Mouse (Mus musculus) thymus, postnatal 36 days (tissue): ENCODE data around the gene Map3k11.

ENCODE experiments used
- DNase-seq, 2 experiments: peaks; one replicate each; pipeline ENCODE4 v3.0.0; 2022; ENCODE audit warnings: mixed read lengths in 2 of 2

Gene Map3k11

GRCm38 (mm10) chr19:5688200-5689087 lies at the start of gene Map3k11, which contains the start of gene Pcnx3:
Map3k11 (plus strand) TSS chr19:5688742.
Pcnx3 (minus strand) TSS chr19:5688908.
- DNase-seq, result peak; percentile 94 to 98

DNA sequence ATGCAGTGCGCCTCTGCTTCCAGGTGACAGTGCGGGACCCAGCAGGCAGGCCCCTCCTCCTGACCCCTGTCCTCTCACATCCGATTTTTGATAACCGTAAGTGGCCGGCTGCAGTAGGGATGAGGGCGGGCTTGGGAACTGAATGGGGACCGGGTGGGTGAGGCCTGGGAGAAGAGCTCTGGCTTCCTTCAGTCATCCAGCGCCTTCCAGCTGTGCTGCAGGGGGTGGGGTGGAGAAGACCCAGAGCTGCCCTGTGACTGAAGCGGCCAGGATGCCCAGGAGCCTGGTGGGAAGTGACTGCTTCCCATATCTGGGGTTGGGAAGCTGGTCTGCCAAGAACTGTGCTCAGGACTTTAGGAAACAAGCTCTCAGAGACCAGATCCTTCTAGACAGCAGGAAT lies 48.2 kb upstream of the Map3k11 start:
- no peak for DNase-seq

GRCm38 (mm10) chr19:5641021-5641420 lies 47.5 kb upstream of the Map3k11 start:
- DNase-seq, result no peak

GRCm38 (mm10) chr19:5641641-5642040 lies 46.9 kb upstream of the Map3k11 start:
- no peak for DNase-seq

GRCm38 (mm10) chr19:5645280-5645679 lies 43.3 kb upstream of the Map3k11 start:
- no peak for DNase-seq

DNA sequence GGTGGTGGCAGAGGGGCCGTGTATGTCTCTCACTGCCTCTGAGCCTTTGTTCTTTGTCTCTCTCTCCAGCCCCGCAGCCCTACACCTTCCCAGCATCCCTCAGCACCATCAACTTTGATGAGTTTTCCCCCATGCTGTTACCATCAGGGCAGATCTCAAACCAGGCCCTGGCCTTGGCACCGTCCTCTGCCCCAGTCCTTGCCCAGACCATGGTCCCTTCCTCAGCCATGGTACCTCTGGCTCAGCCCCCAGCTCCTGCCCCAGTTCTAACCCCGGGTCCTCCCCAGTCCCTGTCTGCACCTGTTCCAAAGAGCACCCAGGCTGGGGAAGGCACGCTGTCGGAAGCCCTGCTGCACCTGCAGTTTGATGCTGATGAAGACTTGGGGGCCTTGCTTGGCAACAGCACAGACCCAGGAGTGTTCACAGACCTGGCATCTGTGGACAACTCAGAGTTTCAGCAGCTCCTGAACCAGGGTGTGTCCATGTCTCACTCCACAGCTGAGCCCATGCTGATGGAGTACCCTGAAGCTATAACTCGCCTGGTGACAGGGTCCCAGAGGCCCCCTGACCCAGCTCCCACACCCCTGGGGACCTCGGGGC lies 41.7 kb upstream of the Map3k11 start:
- DNase-seq, result no peak

GRCm38 (mm10) chr19:5647791-5648190 lies 40.8 kb upstream of the Map3k11 start:
- DNase-seq, result no peak

DNA sequence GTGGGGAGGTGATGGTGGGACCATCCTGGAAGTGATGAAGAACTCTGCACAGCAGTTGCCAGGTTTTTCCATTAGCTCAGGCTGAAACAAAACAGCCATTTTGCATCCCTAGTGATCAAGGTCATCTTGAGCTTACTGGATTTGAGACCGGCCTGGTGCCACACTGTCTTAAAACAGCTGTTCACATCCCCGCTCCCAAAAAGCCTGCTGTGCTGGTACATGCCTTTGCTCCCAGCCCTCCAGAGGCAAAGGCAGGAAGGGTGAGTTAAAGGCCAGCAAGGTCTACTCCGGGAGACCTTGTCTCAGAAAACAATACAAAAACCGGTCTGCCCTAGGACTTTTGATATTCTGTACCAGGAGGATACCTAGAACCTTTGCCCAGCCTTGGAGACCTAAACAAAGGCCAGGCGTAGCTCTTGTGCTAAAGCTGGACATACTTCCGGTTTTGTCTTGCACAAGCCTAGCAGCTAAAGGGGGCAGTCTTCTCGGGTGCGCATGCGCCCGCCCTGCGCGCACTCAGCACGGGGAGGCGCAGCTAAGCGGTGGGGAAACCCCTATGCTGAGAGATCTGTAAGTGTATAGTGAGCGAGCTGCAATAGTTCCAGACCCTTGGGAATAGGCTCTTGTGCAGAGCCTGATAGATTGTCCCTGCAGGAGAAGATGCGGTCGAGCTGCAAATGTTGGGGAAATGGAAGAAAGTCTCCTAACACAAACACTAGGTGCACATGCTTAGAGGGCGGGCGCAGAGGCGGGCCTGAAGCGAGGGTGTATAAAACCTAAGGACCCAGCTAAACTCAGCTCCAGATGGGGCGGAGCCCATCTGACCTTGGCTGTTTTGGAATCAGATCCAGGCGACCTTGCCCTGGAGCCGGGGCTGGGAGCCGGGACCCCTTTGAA lies 39.9 kb upstream of the Map3k11 start:
- DNase-seq, result peak; percentile 82 to 90

GRCm38 (mm10) chr19:5649298-5649741 lies 39.2 kb upstream of the Map3k11 start:
- no peak for DNase-seq

DNA sequence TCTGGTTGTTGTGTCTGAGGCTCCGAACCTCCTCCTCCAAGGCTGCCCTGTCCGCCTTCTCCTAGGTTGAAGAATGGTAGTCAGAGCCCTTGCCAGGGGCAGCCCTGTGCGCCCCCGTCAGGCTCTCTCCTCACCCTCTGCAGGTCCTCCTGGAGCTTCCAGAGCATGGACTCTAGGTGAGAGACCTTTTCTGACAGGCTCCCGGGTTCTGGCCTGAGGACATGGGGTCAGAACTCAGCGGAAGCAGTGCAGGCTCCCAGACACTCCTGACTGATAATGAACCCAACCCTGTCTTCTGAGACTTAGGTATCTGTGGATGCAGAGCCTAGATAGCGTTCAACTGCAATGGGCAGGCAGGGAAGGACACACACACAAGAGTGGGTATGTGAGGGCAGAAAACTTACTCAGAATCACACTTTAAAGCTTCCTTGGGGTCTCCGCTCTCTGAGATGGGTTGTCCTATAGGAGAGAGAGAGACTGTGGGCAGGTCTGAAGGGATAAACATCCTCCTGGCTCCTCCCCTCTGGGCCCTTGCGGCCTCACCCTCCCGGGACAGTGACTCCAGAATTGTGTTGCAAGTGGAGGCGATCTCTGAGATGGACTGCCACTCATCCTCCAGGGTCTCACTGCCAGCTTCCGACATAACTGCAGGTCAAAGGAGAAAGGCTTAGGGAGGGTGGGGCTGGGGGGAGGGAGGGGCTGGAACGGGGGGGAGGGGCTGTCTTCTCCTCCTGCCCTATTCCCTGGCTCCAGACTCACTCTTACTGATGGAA lies 36.9 kb upstream of the Map3k11 start:
- DNase-seq, result no peak

DNA sequence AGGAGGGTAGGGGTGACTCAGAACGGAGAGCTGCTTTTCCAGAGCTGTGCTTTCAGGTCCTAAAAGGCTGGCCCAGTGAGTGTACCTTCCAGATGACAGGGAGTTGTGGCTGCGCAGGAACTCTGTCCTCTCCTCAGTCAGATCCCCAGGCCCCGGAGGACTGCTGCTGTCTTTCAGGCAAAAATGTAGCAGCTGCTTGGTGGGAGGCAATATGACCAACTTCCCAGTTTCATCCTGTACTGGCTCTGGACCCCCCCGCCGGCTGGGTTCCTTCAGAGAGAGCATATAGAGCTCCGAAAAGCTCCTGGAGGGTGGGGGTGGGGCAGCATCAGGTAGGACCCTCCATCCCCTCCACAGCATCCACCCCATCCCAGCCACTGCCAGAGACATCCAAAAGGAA lies 36.0 kb upstream of the Map3k11 start:
- peak in 1 of 2 experiments; percentile 5 for DNase-seq

DNA sequence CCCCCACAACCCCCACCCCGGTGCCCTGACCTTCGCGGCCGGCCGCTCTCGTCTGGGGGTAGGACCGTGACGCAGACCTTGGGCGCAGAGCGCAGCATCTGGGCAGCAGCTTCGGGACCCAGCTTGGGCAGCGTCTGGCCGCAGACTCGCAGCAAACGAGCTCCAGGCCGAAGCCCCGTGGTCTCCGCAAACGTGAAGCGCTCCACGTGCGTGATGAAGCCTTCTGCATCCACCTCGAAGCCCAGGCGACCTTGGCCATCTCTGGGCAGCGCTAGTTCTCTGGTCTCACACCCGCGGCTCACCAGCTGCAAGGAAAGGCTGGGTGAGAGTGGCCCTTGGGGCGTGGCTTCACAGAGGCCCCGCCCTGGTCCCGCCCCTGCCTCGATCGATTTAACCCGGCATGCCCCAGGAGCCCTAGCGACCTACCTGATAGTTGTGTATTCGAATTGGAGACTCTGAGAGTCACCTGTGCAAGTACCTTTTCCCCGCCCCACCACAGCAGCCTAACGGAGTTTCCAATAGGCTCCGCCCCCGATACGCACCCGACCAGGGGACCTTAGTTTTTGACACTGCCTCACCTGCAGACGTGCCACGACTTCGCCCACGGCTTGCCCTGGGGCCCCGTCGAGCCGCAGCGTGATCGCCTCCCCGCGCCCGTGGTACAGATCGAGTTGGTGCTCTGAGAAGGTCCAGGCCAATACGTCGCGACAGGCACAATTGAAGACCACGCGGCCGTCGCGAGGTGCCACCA lies 34.4 kb upstream of the Map3k11 start:
- DNase-seq, result peak in 1 of 2 experiments; percentile 22

DNA sequence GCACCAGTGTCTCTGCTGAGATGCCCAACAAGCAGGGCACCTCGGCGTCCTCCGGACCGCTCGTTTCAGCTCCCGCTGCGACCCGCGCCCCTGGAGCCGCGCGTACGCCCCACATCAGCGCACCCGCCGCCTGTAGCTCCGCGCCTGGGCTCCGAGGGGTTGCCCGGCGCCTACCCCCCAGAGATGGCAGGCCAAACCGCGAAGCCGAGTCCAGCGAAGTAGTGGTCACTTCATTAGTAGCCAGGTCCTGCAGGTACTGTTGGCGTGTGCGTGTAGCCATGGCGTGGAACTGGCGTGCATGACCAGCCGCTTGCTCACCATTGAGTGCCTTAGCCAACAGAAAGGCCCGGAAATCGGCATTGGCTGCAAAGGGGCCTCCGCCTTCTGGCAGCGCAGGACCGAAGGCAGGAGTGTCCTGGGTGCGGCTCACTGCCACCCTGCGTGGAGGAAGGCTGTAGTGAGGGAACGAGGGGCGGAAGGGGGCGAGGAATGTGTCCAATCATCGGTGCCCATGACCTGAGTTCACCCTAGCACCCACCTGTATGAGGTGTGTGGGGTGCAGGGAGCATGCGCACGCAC lies 33.7 kb upstream of the Map3k11 start:
- DNase-seq, result no peak

- DNase-seq, result peak; percentile 68 to 79
Observed at GRCm38 (mm10) chr19:5660942-5661751, 27.4 kb upstream of the Map3k11 start.

DNA sequence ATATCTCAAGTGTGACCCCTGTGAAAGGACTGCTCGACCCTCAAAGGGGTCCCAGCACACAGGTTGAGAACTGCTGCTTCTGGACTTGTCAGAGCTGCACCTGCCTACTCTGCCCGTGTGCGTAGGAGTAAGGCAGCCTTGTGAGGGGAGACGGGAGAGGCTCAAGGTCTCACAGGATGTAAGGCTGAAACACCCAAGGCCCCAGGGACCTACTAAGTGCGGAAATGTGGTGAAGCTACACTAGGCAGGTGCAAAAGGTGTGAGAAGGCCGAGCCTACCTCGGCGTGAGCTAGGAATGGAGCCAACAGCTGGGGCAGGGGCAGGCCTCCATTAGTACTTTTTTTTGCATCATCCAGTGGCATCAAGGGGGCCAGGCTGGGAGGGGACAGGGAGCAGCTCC lies 26.2 kb upstream of the Map3k11 start:
- DNase-seq, result peak; percentile 43 to 62

DNA sequence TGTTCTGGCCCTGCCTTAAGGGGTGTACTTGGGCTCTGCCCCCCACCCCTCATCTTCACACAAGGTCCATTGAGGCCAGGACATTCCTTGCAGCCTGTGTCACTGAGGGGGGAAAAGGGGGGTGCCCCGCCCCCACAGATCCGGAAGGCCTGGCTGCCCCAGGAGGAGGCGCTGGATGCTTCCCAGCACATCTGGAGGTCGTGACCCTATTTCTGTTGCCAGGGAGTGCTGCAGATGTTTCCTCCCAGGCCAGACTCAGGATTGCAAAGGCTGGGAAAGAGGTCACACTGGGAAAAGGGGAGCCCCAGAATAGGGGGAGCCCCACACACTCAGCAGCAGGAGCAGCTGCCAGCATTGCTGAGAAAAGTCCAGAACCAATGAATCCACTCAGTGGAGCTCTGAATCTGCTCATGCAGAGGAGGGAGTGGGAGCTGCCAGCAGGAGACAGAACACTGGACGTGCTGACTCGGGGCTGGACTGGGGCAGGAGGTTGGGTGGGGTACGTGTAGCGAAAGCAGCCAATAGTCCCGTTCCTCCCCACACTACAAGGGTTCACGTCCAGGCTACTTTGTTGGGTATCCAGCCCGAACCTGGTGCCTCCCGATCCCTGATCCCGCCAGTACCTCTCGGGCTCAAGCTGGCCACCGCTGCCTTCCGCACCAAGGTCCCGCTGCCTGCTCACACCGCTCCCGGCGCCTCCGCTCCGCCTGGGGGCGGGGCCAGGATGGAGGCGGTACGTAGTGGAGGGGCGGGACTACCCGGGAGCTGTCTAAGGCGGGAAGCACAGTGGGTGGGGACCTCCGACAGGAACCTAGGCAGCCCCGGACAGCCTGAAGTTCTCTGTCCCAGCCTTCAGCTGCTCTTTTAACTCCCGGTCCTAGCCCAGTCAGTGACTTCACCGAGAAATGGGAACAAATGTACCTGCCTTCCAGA lies 25.3 kb upstream of the Map3k11 start, which contains the start of gene Sipa1:
Sipa1 (minus strand) TSS at position 727 of the 933 bp plus-strand sequence.
- peak; percentile 98 for DNase-seq

GRCm38 (mm10) chr19:5664669-5665257 lies 23.8 kb upstream of the Map3k11 start:
- no peak for DNase-seq

DNA sequence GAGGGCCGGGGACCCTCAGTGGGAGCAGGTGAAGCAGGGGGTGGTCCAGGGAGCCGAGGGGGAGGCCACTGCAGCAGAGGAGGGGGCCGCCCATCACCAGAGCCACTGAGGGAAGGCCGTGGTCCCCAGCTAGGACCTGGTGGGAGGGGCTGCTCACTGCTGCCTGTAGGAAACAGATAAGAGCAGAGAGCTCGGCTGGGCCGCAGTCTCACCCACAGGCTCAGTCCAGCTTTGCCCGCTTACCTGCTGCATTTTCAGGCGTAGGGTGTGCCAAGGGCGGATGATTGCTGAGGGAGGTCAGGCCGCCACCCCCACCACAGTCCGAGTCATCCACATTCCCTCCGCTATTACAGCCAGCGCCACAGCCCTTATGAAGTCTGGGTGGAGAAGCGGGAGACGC lies 23.1 kb upstream of the Map3k11 start:
- no peak for DNase-seq
